Mouse (Mus musculus) megakaryocyte-erythroid progenitor cell, adult 5-6 weeks (primary cell): ENCODE data around the gene Mymk. TPM values are rescaled to one million over a fixed set of nuclear protein-coding genes. Genes with fewer than 3 reads are reported as not detected.

Experiments
- total RNA-seq, 2 experiments: library from RNA; stranded (forward) in 1 of 2; stranded (reverse) in 1 of 2; fragments of 200-1000, 215-1000 nt in 1 of 2; fragments of >200 nt in 1 of 2; fragmentation: Nextera tagmentation in 1 of 2; gene quantifications; 2 replicates each; pipeline ENCODE4 v1.2.3; 2014 to 2017

Mymk gene
- total RNA-seq, 2 experiments from 2014 or later: not detected

Other genes starting within 250 kb of the Mymk start
- gene Abo, start 207.2 kb downstream of the Mymk start, total RNA-seq (2014; fragmentation: Nextera tagmentation): not detected in 2 replicates
- not detected in 2 replicates for gene Abo, start 207.2 kb downstream of the Mymk start, total RNA-seq (2017)
- gene Surf6, start 169.3 kb downstream of the Mymk start, total RNA-seq (2014; fragmentation: Nextera tagmentation): 36.2 and 43.7 TPM in 2 replicates
- 51.1 and 74.0 TPM in 2 replicates for gene Surf6, start 169.3 kb downstream of the Mymk start, total RNA-seq (2017)
- gene Med22, start 161.5 kb downstream of the Mymk start, total RNA-seq (2014; fragmentation: Nextera tagmentation): 24.7 and 37.6 TPM in 2 replicates
- 14.4 and 20.2 TPM in 2 replicates for gene Med22, start 161.5 kb downstream of the Mymk start, total RNA-seq (2017)
- gene Rpl7a, start 161.4 kb downstream of the Mymk start, total RNA-seq (2014; fragmentation: Nextera tagmentation): 2,329 and 2,826 TPM in 2 replicates
- gene Rpl7a, start 161.4 kb downstream of the Mymk start, total RNA-seq (2017): 2,192 and 2,459 TPM in 2 replicates
- 68.8 and 80.3 TPM in 2 replicates for gene Surf2, start 155.8 kb downstream of the Mymk start, total RNA-seq (2014; fragmentation: Nextera tagmentation)
- 118 and 146 TPM in 2 replicates for gene Surf2, start 155.8 kb downstream of the Mymk start, total RNA-seq (2017)
- 50.5 and 58.4 TPM in 2 replicates for gene Surf1, start 155.6 kb downstream of the Mymk start, total RNA-seq (2014; fragmentation: Nextera tagmentation)
- 38.0 and 41.7 TPM in 2 replicates for gene Surf1, start 155.6 kb downstream of the Mymk start, total RNA-seq (2017)
- gene Surf4, start 138.3 kb downstream of the Mymk start, total RNA-seq (2014; fragmentation: Nextera tagmentation): 59.8 and 76.8 TPM in 2 replicates
- 34.1 and 52.4 TPM in 2 replicates for gene Surf4, start 138.3 kb downstream of the Mymk start, total RNA-seq (2017)
- gene Stkld1, start 138.1 kb downstream of the Mymk start, total RNA-seq (2014; fragmentation: Nextera tagmentation): not detected in 2 replicates
- gene Stkld1, start 138.1 kb downstream of the Mymk start, total RNA-seq (2017): not detected in 2 replicates
- 56.8 and 61.2 TPM in 2 replicates for gene Rexo4, start 107.8 kb downstream of the Mymk start, total RNA-seq (2014; fragmentation: Nextera tagmentation)
- 95.7 and 109 TPM in 2 replicates for gene Rexo4, start 107.8 kb downstream of the Mymk start, total RNA-seq (2017)
- gene Adamts13, start 98.8 kb downstream of the Mymk start, total RNA-seq (2014; fragmentation: Nextera tagmentation): 2.3 TPM in 1 of 2 replicates, not detected in the other
- gene Adamts13, start 98.8 kb downstream of the Mymk start, total RNA-seq (2017): not detected in 2 replicates
- gene Cacfd1, start 62.3 kb downstream of the Mymk start, total RNA-seq (2014; fragmentation: Nextera tagmentation): 28.2 and 29.2 TPM in 2 replicates
- 5.5 and 14.6 TPM in 2 replicates for gene Cacfd1, start 62.3 kb downstream of the Mymk start, total RNA-seq (2017)
- gene Slc2a6, start 44.2 kb downstream of the Mymk start, total RNA-seq (2014; fragmentation: Nextera tagmentation): 0.62 TPM in 1 of 2 replicates, not detected in the other
- gene Slc2a6, start 44.2 kb downstream of the Mymk start, total RNA-seq (2017): 0.05 and 1.0 TPM in 2 replicates
- 1.2 TPM in 1 of 2 replicates, not detected in the other for gene Adamtsl2, start 7.2 kb upstream of the Mymk start, total RNA-seq (2014; fragmentation: Nextera tagmentation)
- not detected in 2 replicates for gene Adamtsl2, start 7.2 kb upstream of the Mymk start, total RNA-seq (2017)
- gene Fam163b, start 70.3 kb upstream of the Mymk start, total RNA-seq (2014; fragmentation: Nextera tagmentation): not detected in 2 replicates
- gene Fam163b, start 70.3 kb upstream of the Mymk start, total RNA-seq (2017): not detected in 2 replicates
- gene Dbh, start 93.1 kb upstream of the Mymk start, total RNA-seq (2014; fragmentation: Nextera tagmentation): not detected in 2 replicates
- not detected in 2 replicates for gene Dbh, start 93.1 kb upstream of the Mymk start, total RNA-seq (2017)
- gene Sardh, start 176.2 kb upstream of the Mymk start, total RNA-seq (2014; fragmentation: Nextera tagmentation): not detected in 2 replicates
- gene Sardh, start 176.2 kb upstream of the Mymk start, total RNA-seq (2017): not detected in 2 replicates